Mouse (Mus musculus): ENCODE results near the gene Dgka.

Dgka gene

DNA sequence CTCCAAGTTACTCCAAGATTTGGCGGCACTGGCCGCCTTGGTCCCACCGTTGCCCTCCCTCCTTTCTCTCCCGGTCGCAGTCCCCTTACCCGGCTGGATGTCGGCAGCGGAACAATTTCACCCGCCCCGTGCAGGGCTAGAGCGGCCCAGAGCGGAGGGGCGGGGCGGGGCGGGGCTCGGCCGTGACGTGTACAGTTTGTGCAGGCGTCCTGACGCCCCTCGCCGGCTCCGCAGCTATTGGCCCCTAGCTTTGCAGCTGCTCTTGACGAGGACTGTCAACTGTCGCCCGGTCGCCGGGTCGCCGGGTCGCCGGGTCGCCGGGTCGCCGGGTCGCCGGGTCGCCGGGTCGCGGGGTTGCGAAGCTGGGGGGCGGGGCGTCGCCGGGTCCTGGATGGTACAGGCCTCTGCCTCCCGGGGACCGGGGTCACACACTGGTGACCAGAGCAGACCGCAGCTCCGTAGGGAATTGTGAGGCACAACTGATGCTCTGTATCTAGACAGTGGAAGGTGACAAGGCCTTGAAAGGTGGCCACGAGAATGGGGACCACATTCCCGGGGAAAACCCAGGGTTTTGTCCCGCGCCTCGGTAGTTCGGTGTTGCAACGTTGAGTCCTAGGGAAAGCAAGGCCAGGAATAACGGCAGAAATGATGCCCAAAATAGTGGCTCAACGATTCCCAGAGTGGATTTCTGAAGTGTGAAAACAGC, 70.7 kb downstream of the Dgka start, which contains the start of gene Suox:
TSS of gene Suox (minus strand) at position 311 of the 706 bp plus-strand sequence.
- peak; percentile 58 to 70 for DNase-seq (ENCODE audit: low read depth in 2 of 2, low spot score in 2 of 2)

GRCm38 (mm10) chr10:128671148-128671547, 73.5 kb downstream of the Dgka start:
- no peak for DNase-seq (ENCODE audit: low read depth in 2 of 2, low spot score in 2 of 2)
